Mouse (Mus musculus): ENCODE results near the gene Grik5.

- TF ChIP-seq CTCF (IDR thresholded peaks at IDR 0.05; ENCODE audit: low read depth) (no peak), EP300 (optimal IDR thresholded peaks at IDR 0.05) (no peak)
Observed at GRCm38 (mm10) chr7:25009099-25009700, 62.9 kb downstream of the Grik5 start.
